Mouse (Mus musculus) kidney, postnatal 0 days (tissue): ENCODE measurements around the gene 2210010C04Rik. TPM values are rescaled to one million over a fixed set of nuclear protein-coding genes. Genes with fewer than 3 reads are reported as not detected.

Source experiments
- ATAC-seq: fragments of 200-750 bp; cut with Nextera tagmentation; replicated peaks from 2 replicates; pipeline ENCODE4 v1.8.0; 2017; ENCODE audit warnings: low read depth, moderate number of reproducible peaks, moderate TSS enrichment, moderate library complexity; ENCODE audit not compliant: low FRiP score
- DNase-seq: peaks from one replicate; pipeline ENCODE4 v3.0.0-alpha.2; 2016; ENCODE audit warnings: low spot score
- H3K27ac ChIP-seq: fragments of 300-500 bp; sonication (generic); 2 replicates; pipeline ENCODE4 v1.5.1; 2014; ENCODE audit warnings: mild to moderate bottlenecking
- H3K27me3 ChIP-seq: fragments of 300-500 bp; sonication (generic); 2 replicates; pipeline ENCODE4 v1.6.1; 2014; ENCODE audit warnings: low read length, mixed read lengths; ENCODE audit not compliant: insufficient read depth
- H3K36me3 ChIP-seq: fragments of 300-500 bp; sonication (generic); 2 replicates; pipeline ENCODE4 v1.6.1; 2014; ENCODE audit warnings: low read length, mixed read lengths; ENCODE audit not compliant: insufficient read depth
- H3K4me1 ChIP-seq: fragments of 300-500 bp; sonication (generic); replicated peaks from 2 replicates; pipeline ENCODE4 v1.6.1; 2014; ENCODE audit warnings: antibody characterized with exemption, low read length, mixed read lengths; ENCODE audit not compliant: insufficient read depth
- H3K4me2 ChIP-seq: fragments of 300-500 bp; sonication (generic); 2 replicates; pipeline ENCODE4 v1.6.1; 2014; ENCODE audit warnings: mild to moderate bottlenecking, low read length, moderate library complexity, mixed read lengths
- H3K4me3 ChIP-seq: fragments of 300-500 bp; sonication (generic); replicated peaks from 2 replicates; pipeline ENCODE4 v1.5.1; 2014; ENCODE audit warnings: low read depth, low read length
- H3K9ac ChIP-seq: fragments of 300-500 bp; sonication (generic); 2 replicates; pipeline ENCODE4 v1.6.1; 2014; ENCODE audit warnings: low read depth, low read length
- H3K9me3 ChIP-seq: fragments of 300-500 bp; sonication (generic); replicated peaks from 2 replicates; pipeline ENCODE4 v1.6.1; 2016; ENCODE audit warnings: low read length, inconsistent platforms, mixed read lengths
- CTCF ChIP-seq: IDR thresholded peaks from 2 replicates; pipeline ENCODE4 v1.5.1; 2016; ENCODE audit warnings: antibody characterized with exemption, low read depth, mild to moderate bottlenecking, moderate library complexity
- WGBS: fragments of 180-500 bp; shearing (Covaris S2); extraction: QIAGEN DNeasy Blood & Tissue Kit; methylation state at CpG from one replicate; pipeline ENCODE4 v1.1.7; 2014; 5-methylcytosine and 5-hydroxymethylcytosine counted together
- polyA plus RNA-seq: library from polyadenylated mRNA; unstranded; fragments of >200 nt; fragmentation: Nextera tagmentation; extraction: Ambion mirVana; gene quantifications from 2 replicates; pipeline ENCODE4 v1.2.1, GENCODE M21; 2015

Gene 2210010C04Rik
- polyA plus RNA-seq, result not detected in 2 replicates

DNA sequence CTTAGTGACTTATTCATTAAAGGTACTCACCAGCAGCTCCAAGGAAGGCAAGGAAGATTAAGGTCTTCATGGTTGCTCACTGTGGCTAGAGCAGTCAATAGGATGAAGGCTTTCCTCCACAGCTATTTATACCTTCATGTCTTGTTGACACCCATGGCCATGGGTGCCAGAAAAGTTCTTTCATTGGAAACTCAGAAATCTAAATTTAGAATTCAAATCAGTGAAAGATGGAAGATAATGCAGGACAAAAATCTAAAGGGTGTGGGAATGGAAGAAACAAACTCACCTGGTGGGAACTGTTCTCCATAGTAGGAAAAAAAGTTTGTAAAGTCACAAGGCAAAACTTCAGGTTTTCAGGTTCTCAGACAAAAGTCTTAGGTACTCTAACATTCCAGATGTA lies at the start of gene 2210010C04Rik:
Gene 2210010C04Rik (minus strand): TSS at position 101 of the 400 bp plus-strand sequence.
- no peak for TF ChIP-seq CTCF
- no peaks in the 10 kb centered on the region for H3K27me3 ChIP-seq
- no peak for DNase-seq
- H3K4me2 ChIP-seq, result no peak within 1 kb of the TSS
- no peak within 1 kb of the TSS for H3K27ac ChIP-seq
- no peak for ATAC-seq
- no peaks in the 10 kb centered on the region for H3K4me1 ChIP-seq
- H3K9me3 ChIP-seq, result no peaks in the 10 kb centered on the region
- no peak within 1 kb of the TSS for H3K4me3 ChIP-seq
- H3K9ac ChIP-seq, result no peak within 1 kb of the TSS
- H3K36me3 ChIP-seq, result no peaks in the 10 kb centered on the region

DNA sequence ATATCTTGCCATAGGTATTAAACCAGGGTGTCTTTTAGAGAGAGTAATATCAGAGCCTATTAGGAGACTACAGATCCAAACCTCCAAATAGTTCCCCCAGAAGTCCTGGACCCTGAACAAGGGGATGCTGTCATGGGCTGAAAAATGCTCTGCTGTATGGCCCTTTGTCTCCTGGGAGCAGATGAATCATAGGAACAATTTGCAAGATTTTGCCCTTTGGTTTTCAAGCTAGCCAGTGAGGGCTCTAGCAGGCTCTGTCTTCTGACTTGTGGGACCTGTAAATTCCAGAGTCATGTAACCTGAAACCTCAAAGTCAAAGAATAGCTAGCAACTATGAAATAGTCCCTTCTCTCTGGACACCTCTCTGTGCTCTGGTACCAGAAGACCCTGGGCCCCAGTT lies 44.8 kb upstream of the 2210010C04Rik start:
- DNase-seq (no peak), ATAC-seq (no peak)
- Histone ChIP-seq H3K27ac (no peak overlapping the region), H3K4me2 (no peak overlapping the region), H3K36me3 (no peaks in the 10 kb centered on the region), H3K4me1 (no peaks in the 10 kb centered on the region), H3K4me3 (no peak overlapping the region), H3K27me3 (no peaks in the 10 kb centered on the region), H3K9me3 (no peaks in the 10 kb centered on the region), H3K9ac (no peak overlapping the region)
- no peak for TF ChIP-seq CTCF

DNA sequence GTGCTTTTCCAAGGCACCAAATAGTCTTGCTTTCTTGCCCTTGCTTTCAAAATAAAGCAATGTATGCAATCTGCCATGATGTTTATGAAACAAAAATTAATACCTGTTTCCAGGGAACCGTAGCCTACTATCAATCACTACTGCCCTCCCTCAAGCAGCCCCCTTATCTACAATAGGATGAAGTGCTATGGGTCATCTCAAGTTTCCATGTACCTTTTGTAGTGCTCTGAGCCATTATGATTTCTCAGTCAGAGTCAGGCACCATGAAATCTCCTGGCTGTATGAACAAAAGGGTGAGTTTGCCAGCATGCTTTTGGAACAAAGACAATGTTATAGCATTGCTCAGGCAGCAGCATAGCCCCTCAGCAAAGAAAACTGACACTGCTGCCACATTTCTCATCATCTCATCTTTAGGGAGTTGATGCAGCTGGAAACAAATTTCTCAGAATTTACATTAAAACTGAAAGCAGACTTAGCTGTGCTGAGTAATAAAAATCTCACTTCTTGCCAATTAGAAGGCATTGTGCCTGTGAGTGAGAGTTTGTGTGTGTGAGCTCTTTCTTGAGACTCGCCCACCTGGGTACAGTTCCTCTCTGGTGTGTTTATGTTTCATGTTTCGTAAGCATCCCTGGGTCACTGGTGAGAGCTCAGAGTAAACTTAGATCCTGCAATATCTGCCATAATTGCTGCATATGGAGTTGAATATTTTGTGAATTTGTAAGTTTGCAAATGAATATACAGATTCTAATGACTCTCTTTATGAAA lies 43.4 kb upstream of the 2210010C04Rik start:
- no peak for ATAC-seq
- H3K36me3 ChIP-seq, result no peaks in the 10 kb centered on the region
- H3K27ac ChIP-seq, result no peak overlapping the region
- H3K9ac ChIP-seq, result no peak overlapping the region
- no peak overlapping the region for H3K4me2 ChIP-seq
- no peaks in the 10 kb centered on the region for H3K9me3 ChIP-seq
- no peaks in the 10 kb centered on the region for H3K27me3 ChIP-seq
- no peak for TF ChIP-seq CTCF
- H3K4me1 ChIP-seq, result no peaks in the 10 kb centered on the region
- no peak for DNase-seq
- H3K4me3 ChIP-seq, result no peak overlapping the region
- 57% methylated on average over 3 of the region's 3 CpGs for WGBS

DNA sequence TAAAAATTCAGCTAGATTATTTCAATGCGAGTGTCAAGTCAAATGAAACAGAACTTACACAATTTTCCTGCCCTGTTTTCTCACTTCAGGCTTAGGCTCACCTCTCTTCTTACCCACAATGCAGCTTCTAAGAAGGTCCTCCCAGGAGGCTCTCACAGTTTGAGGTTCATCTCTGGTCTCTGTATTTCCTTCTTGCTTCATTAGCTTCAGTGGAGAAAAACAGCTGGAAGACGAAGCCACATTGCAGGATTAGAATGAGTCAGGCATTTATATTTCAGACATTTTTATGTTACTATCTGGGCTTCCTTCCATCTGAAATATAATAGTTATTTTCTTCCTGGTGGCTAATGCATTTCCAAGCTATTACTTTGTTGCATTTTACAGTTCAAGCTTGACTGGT lies 40.4 kb upstream of the 2210010C04Rik start:
- H3K4me1 ChIP-seq, result no peaks in the 10 kb centered on the region
- ATAC-seq (no peak), DNase-seq (peak; percentile 29)
- no peak for TF ChIP-seq CTCF
- 48% methylated on average over 2 of the region's 2 CpGs for WGBS
- H3K4me3 ChIP-seq, result no peak overlapping the region
- no peak overlapping the region for H3K9ac ChIP-seq
- H3K27me3 ChIP-seq, result no peaks in the 10 kb centered on the region
- no peaks in the 10 kb centered on the region for H3K9me3 ChIP-seq
- H3K4me2 ChIP-seq, result no peak overlapping the region
- H3K36me3 ChIP-seq, result no peaks in the 10 kb centered on the region
- H3K27ac ChIP-seq, result no peak overlapping the region

DNA sequence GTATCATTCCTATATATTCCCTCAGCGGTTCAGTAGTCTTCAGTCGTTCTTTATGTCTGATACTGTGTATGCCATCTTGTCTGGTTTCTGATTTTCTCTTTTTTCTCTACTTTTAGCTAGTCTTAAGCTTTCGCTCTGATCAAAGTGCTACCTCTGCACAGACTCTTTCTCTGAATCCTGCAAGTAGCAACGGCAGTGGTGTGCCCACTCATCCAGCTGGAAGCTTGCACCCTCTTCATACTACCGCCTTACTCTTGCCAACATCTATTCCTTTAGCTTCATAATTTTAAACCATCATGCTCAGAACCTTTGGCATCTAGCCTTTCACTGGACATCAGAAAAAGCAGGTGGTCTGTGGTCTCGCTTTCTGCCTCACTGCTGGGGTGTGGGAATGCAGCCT lies 28.0 kb upstream of the 2210010C04Rik start:
- no peak overlapping the region for H3K4me2 ChIP-seq
- no peaks in the 10 kb centered on the region for H3K9me3 ChIP-seq
- DNase-seq (no peak), ATAC-seq (no peak)
- H3K9ac ChIP-seq, result no peak overlapping the region
- H3K4me3 ChIP-seq, result no peak overlapping the region
- H3K27ac ChIP-seq, result no peak overlapping the region
- no peaks in the 10 kb centered on the region for H3K4me1 ChIP-seq
- no peaks in the 10 kb centered on the region for H3K36me3 ChIP-seq
- H3K27me3 ChIP-seq, result no peaks in the 10 kb centered on the region
- 90% methylated on average over 6 of the region's 6 CpGs for WGBS
- TF ChIP-seq CTCF, result no peak

DNA sequence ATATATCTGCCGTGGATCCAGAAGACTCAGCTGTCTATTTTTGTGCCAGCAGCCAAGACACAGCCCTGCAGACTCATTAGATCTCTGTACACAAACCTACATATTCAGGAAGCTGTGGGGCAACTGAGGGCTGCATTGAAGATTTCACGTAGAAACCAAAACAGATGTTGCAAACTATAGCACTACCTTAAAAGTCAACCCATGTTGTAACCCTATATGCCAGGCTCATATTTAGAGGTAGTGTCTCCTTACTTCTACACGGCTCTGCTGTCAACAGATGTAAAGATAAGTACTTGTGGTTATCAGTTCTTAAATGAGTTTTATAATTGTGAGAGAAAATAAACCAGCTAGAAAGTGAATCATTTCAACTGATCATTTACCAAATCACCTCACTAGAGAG lies 27.4 kb upstream of the 2210010C04Rik start:
- DNase-seq, result no peak
- ATAC-seq, result no peak
- H3K9me3 ChIP-seq, result no peaks in the 10 kb centered on the region
- no peak overlapping the region for H3K27ac ChIP-seq
- no peaks in the 10 kb centered on the region for H3K4me1 ChIP-seq
- no peak overlapping the region for H3K9ac ChIP-seq
- TF ChIP-seq CTCF, result no peak
- no peaks in the 10 kb centered on the region for H3K27me3 ChIP-seq
- H3K4me3 ChIP-seq, result no peak overlapping the region
- no peaks in the 10 kb centered on the region for H3K36me3 ChIP-seq
- no peak overlapping the region for H3K4me2 ChIP-seq
- WGBS, result 40% methylated on average over 3 of the region's 3 CpGs

DNA sequence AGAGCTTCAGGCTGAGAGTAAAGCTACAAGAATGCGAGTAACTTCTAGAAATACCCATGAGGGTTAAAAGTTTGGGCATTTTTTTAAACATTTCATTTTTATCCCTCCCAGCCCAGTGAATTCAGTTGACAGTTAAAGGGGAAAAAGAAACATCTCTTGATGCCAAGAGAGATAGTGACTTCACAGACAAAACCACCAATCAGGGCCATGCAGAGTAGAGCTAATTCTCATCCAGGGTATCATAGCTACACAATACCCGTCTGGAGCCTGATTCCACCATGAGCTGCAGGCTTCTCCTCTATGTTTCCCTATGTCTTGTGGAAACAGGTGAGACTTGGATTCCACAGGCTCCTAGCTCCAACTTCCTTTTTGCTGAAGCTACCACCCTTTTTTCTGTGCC lies 26.8 kb upstream of the 2210010C04Rik start:
- TF ChIP-seq CTCF, result no peak
- ATAC-seq (no peak), DNase-seq (no peak)
- WGBS, result 76% methylated on average over 2 of the region's 2 CpGs
- Histone ChIP-seq H3K4me2 (no peak overlapping the region), H3K4me1 (no peaks in the 10 kb centered on the region), H3K36me3 (no peaks in the 10 kb centered on the region), H3K9ac (no peak overlapping the region), H3K27ac (no peak overlapping the region), H3K9me3 (no peaks in the 10 kb centered on the region), H3K27me3 (no peaks in the 10 kb centered on the region), H3K4me3 (no peak overlapping the region)
